Mouse (Mus musculus) heart, postnatal 36 days (tissue): ENCODE measurements around the gene Dido1. TPM values are rescaled to one million over a fixed set of nuclear protein-coding genes. Genes with fewer than 3 reads are reported as not detected.

Experiments used
- DNase-seq, 2 experiments: peaks; one replicate each; pipeline ENCODE4 v3.0.0; 2021 to 2022
- intact Hi-C: fragments of 180-260 bp; cut with DNase I; formaldehyde crosslinking; loops from one replicate; pipeline ENCODE4 v1.15.1; 2025
- total RNA-seq, 2 experiments: library from RNA; stranded (reverse); gene quantifications; 2 replicates each; pipeline ENCODE4 v1.2.3; 2021

Dido1 gene
- total RNA-seq, 2 experiments from 2014 or later: 24.4 to 29.0 TPM

- intact Hi-C loops: no loop called here
- DNase-seq: no peak
Observed at GRCm38 (mm10) chr2:180695176-180695575, 14.6 kb downstream of the Dido1 start.

GRCm38 (mm10) chr2:180692630-180693029 is 17.2 kb downstream of the Dido1 start:
- peak; percentile 28 to 47 for DNase-seq
- intact Hi-C loops: loop anchor here (2.0 kb wide), 1 partner anchor 16 kb away; the partner anchor contains the start of gene Dido1

DNA sequence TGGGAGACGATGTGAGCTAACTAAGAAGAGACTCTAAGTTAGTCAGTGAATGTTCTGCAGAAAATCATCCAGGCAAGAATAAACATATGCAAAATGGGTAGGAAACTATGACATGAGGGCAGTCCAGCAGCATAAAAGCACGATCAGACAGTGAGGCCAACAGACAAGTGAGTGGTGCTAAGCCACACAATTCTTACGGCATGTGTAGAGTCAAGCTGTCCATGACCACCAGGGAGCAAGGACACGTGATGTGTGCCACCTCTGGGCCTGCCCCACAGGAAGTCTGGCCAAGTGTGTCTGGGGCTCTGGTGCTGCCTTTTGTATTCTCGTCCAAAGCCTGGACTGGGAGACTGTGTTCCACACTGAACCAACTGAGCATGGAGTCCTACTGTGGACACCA is 20.0 kb downstream of the Dido1 start:
- intact Hi-C loops: no loop called here
- DNase-seq: no peak

DNA sequence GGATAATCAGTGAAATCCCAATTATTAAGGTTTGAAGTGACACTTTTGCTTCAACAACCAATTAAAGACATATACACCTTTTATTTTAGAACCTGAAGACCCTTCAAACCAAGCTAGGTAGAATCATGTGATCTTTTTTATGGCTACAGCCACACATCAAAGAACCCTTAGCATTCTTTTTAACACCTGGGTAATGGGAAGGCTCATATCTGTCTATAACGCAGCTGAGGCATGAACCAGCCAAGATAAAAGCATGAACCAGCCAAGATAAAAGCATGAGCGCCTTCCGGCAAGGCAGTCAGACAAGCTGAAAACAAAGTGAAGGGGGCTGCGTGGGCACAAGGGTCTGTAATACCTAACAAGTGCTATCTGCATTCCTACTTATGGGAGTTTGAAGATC is 25.8 kb downstream of the Dido1 start:
- DNase-seq: no peak
- intact Hi-C loops: no loop called here

DNA sequence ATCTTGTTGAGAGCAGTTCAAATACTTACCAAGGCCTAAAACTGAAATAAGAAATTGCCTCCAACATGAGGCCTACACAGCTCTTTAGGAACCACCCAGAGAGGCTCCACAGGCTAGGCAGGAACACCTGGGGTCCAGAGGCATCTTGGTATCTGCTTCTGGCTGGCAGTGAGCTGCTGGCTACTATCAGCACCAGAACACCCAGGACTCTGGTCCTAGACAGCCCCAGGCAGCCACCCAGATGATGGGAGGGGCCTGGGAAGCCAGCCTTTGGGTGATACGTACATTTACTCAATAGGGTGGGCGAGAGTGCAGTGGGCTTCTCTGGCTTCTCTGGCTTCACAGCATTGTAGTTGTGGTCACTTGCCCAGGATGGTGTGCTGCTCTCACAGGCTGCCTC is 26.3 kb downstream of the Dido1 start:
- no peak for DNase-seq
- intact Hi-C loops: no loop called here

- no peak for DNase-seq
- intact Hi-C loops: no loop called here
Observed at GRCm38 (mm10) chr2:180681225-180681624, 28.6 kb downstream of the Dido1 start.

- intact Hi-C loops: loop anchor here (1.0 to 2.0 kb wide), 2 partner anchors 32 to 67 kb away; partner anchors contain the start of gene Gid8
Observed at GRCm38 (mm10) chr2:180678609-180679140, 31.1 kb downstream of the Dido1 start.

GRCm38 (mm10) chr2:180676706-180677105 is 33.1 kb downstream of the Dido1 start:
- intact Hi-C loops: no loop called here
- DNase-seq: no peak

More at GRCm38 (mm10) chr2:180678609-180679140, 31.1 kb downstream of the Dido1 start:
- peak; percentile 72 to 75 for DNase-seq

GRCm38 (mm10) chr2:180662008-180662407 is 47.8 kb downstream of the Dido1 start:
- intact Hi-C loops: no loop called here
- DNase-seq: no peak

DNA sequence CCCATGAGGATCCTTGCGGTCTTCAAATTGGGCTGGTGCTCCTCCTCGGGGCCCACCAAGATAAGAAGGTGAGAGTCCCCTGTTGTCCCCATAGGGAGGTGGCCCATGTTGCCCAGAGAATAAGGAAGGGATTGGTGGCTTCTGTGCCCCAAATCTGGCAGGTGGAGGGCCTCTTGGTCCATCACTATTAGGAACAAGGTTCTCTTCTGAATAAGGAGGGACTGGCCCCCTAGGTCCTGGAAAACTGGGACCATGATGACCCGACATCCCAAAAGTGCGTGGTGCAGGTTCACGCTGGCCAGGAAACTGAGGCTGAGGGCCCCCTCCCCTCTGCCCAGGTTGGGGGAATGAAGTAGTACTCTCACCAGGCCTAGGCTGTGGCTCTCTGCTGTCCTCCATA is 49.3 kb downstream of the Dido1 start:
- intact Hi-C loops: no loop called here
- DNase-seq: no peak

GRCm38 (mm10) chr2:180659353-180660150 is 50.2 kb downstream of the Dido1 start:
- no peak for DNase-seq
- intact Hi-C loops: no loop called here

- intact Hi-C loops: no loop called here
Observed at GRCm38 (mm10) chr2:180658381-180658780, 51.4 kb downstream of the Dido1 start.

DNA sequence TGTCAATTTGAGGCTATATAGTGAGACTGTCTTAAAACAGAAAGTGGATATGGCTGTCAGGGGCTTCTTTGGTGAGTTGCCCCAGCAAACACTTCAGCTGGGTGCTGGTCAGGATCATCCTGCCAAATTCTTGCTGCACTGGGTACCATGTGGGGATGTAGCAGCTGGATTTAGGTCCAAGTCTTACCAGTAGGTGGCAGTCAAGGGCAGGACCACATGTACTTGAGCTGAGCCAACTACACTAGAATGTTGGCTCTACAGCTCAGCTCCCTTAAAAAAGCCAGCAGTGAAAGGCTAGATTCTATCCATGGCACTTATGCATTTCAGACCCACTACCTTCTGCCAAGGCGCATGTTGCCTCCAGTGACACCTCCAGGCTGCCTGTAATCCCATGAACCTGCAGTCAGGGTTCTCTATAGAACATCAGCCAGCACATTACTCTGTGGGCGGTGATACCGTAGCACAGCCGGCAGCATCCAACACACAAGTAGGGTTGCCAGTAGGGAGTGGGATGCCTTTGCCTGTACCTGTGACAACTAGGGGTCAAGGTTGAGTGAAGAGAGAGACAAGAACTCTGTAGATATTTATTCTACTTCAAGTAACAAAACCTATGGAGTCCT is 52.3 kb downstream of the Dido1 start:
- intact Hi-C loops: loop anchor here (1.0 kb wide), 1 partner anchor 88 kb away; no protein-coding TSS in a partner anchor
- peak; percentile 70 to 76 for DNase-seq

More at GRCm38 (mm10) chr2:180658381-180658780, 51.4 kb downstream of the Dido1 start:
- no peak for DNase-seq

GRCm38 (mm10) chr2:180655150-180655549 is 54.6 kb downstream of the Dido1 start:
- intact Hi-C loops: no loop called here
- DNase-seq: no peak

DNA sequence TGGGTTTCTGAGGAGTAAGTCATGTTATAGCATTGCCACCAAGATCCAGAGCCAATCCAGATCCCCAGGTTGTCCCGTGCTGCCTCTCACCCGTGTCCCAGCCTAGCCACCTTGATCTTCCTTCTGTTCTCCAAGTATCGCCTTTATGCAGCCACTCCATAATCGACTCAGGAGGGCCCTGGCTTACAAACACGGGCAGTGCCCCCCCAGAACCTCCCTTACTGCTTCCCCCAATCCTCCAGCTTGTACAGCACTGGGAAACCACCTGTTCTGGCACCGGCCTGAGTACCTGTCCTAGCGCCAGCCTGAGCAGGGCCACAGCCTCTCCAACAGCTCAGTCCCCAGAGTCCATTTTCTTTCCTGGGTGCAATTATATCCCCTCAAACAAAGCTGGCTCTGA is 55.1 kb downstream of the Dido1 start:
- no peak for DNase-seq
- intact Hi-C loops: no loop called here

DNA sequence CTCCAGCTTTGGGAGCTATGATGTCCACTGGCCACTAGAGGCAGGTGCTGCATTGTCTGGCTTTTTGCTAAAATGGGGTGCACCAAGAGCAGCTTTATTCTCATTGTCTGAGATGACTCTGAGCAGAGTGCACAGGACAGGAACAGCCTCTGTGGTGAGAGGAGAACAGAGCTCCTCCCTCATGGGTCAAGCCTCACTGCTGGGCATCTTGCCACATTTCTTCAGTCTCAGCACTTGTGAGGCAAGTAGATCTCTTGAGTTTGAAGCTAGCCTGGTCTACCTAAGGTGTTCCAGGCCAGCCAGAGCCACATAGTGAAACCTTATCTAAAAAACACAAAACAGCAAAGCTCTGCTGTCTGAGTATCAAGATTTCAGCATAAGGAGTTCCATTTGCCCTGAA is 63.0 kb downstream of the Dido1 start:
- intact Hi-C loops: no loop called here
- DNase-seq: no peak

DNA sequence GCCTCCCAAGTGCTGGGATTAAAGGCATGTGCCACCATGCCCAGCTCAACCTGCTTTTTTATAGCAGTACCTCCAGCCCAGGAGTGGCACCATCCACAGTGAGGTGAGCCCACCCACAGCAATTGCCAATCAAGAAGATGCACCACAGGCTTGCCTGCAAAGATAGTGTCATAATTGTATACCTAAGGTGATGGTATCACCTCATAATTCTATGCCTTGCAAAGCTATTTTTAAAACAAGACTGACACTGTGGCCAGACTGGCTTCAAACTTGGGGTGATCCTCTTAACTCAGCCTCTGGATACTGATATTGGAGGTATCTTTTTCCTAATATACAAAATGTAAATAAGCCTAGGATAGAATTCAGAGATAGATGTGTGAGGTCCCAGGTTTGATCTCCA is 66.2 kb downstream of the Dido1 start:
- intact Hi-C loops: no loop called here
- no peak for DNase-seq

GRCm38 (mm10) chr2:180642555-180643260 is 67.1 kb downstream of the Dido1 start, which contains the start of gene Tcfl5:
Tcfl5 (minus strand) TSS chr2:180642708.
- no peak for DNase-seq
- intact Hi-C loops: no loop called here

DNA sequence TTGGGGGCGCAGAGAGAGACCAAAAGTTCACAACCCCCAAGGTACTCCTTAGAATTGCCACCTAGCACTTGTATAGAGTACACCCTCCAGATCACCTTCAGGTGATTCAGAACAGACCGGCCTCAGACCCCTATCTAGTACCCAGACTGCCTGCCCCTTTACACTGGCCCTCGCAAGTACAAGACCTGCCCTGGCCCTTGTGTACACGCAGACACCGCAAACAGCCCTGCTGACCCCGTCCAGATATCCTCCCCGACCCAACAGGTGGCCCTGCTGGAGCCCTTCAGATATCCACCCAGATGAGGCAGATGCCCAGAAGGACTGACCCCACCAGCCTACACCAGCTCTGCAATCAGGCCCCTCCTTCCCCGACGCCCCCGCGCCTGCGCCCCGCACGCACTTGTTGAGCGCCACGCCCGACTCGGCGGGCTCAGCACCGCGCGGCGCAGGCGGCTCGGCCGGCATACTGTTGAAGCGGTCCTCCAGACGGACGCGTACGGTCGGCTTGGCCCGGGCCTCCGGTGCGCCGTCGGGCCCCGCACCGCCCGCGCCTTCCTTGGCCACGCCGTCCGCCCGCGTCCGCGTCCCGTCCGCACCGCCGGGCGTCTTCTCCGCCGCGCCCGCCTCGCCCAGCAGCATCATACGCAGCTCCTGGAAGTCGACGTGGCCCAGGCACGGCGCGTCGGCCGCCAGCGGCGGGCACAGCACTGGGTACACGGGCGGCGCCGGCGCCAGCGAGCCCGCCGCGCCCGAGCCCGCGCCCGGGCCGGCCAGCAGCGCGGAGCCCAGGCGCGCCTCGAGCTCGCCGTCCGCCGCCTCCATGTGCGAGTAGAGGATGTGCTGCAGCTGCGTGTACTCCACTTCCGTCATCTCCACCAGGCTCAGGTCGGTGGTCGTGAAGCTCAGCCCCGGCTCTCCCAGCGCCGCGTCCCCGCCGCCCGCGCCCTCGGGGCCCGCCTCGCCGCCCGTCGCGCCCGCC is 67.9 kb downstream of the Dido1 start:
- intact Hi-C loops: no loop called here

GRCm38 (mm10) chr2:180611882-180612281 is 97.9 kb downstream of the Dido1 start:
- no peak for DNase-seq
- intact Hi-C loops: no loop called here

More for the DNA sequence above, 67.9 kb downstream of the Dido1 start:
- no peak for DNase-seq
